Mouse (Mus musculus) limb, embryonic 12.5 days (tissue): ENCODE measurements at regions not wholly inside any gene's neighbourhood (a gene's known extent, or its start where the extent isn't known, plus 50 kb on each side); places are given as distances from the start of the nearest gene placed in this dataset.

Experiments used
- ATAC-seq: fragments of 200-750 bp; cut with Nextera tagmentation; 2 replicates; pipeline ENCODE4 v1.8.0; 2017; ENCODE audit warnings: low read depth, moderate TSS enrichment; ENCODE audit not compliant: insufficient number of reproducible peaks, insufficient read depth, low FRiP score, low TSS enrichment
- H3K27ac ChIP-seq: fragments of 300-500 bp; sonication (generic); 2 replicates; pipeline ENCODE4 v1.5.1; 2016; ENCODE audit warnings: mild to moderate bottlenecking, moderate library complexity
- H3K27me3 ChIP-seq: fragments of 300-500 bp; sonication (generic); 2 replicates; pipeline ENCODE4 v1.6.1; 2016; ENCODE audit warnings: mild to moderate bottlenecking, moderate library complexity
- H3K36me3 ChIP-seq: fragments of 300-500 bp; sonication (generic); 2 replicates; pipeline ENCODE4 v1.6.1; 2016; ENCODE audit warnings: mild to moderate bottlenecking, moderate library complexity
- H3K4me1 ChIP-seq: fragments of 300-500 bp; sonication (generic); replicated peaks from 2 replicates; pipeline ENCODE4 v1.6.1; 2016
- H3K4me2 ChIP-seq: fragments of 300-500 bp; sonication (generic); 2 replicates; pipeline ENCODE4 v1.6.1; 2016; ENCODE audit warnings: mild to moderate bottlenecking, moderate library complexity
- H3K4me3 ChIP-seq: fragments of 300-500 bp; sonication (generic); replicated peaks from 2 replicates; pipeline ENCODE4 v1.5.1; 2016; ENCODE audit warnings: mild to moderate bottlenecking
- H3K9ac ChIP-seq: fragments of 300-500 bp; sonication (generic); replicated peaks from 2 replicates; pipeline ENCODE4 v1.6.1; 2016; ENCODE audit warnings: mild to moderate bottlenecking, moderate library complexity
- H3K9me3 ChIP-seq: fragments of 300-500 bp; sonication (generic); 2 replicates; pipeline ENCODE4 v1.6.1; 2016; ENCODE audit warnings: mild to moderate bottlenecking, moderate library complexity
- WGBS: fragments of 180-500 bp; shearing (Covaris S2); methylation state at CpG from one replicate; pipeline ENCODE4 v1.1.7; 2016; 5-methylcytosine and 5-hydroxymethylcytosine counted together

GRCm38 (mm10) chr9:113233370-113233769 is 474.7 kb downstream of the Pdcd6ip start:
- H3K27me3 ChIP-seq = no peaks in the 10 kb centered on the region
- 89% methylated on average over 1 of the region's 1 CpGs for WGBS
- H3K4me2 ChIP-seq = no peak overlapping the region
- H3K36me3 ChIP-seq = no peaks in the 10 kb centered on the region
- no peak for ATAC-seq
- H3K9me3 ChIP-seq = no peaks in the 10 kb centered on the region
- no peak overlapping the region for H3K4me3 ChIP-seq
- H3K4me1 ChIP-seq = no peaks in the 10 kb centered on the region
- H3K9ac ChIP-seq = no peak overlapping the region
- H3K27ac ChIP-seq = no peak overlapping the region

GRCm38 (mm10) chr9:113229391-113229790 is 478.7 kb downstream of the Pdcd6ip start:
- 87% methylated on average over 1 of the region's 1 CpGs for WGBS
- ATAC-seq = no peak
- H3K4me2 ChIP-seq = no peak overlapping the region
- no peaks in the 10 kb centered on the region for H3K36me3 ChIP-seq
- H3K27me3 ChIP-seq = no peaks in the 10 kb centered on the region
- no peaks in the 10 kb centered on the region for H3K4me1 ChIP-seq
- no peak overlapping the region for H3K27ac ChIP-seq
- no peak overlapping the region for H3K9ac ChIP-seq
- no peak overlapping the region for H3K4me3 ChIP-seq
- 0 out of 2 replicates have a peak, but pooled peaks cover 5% of the 10 kb centered on the region for H3K9me3 ChIP-seq

- H3K36me3 ChIP-seq = no peaks in the 10 kb centered on the region
- no peak overlapping the region for H3K4me3 ChIP-seq
- no peak overlapping the region for H3K27ac ChIP-seq
- no peak overlapping the region for H3K4me2 ChIP-seq
- ATAC-seq = no peak
- no peaks in the 10 kb centered on the region; the same call in 1 of the 2 replicates for H3K27me3 ChIP-seq
- no peaks in the 10 kb centered on the region for H3K4me1 ChIP-seq
- 76% methylated on average over 5 of the region's 5 CpGs for WGBS
- H3K9me3 ChIP-seq = no peaks in the 10 kb centered on the region
- H3K9ac ChIP-seq = no peak overlapping the region
Measured at GRCm38 (mm10) chr9:113213930-113214329, 494.1 kb downstream of the Pdcd6ip start.

GRCm38 (mm10) chr9:113212389-113212788 is 495.7 kb downstream of the Pdcd6ip start:
- Histone ChIP-seq H3K27ac (no peak overlapping the region), H3K4me3 (no peak overlapping the region), H3K9me3 (no peaks in the 10 kb centered on the region), H3K9ac (no peak overlapping the region), H3K36me3 (no peaks in the 10 kb centered on the region), H3K27me3 (no peaks in the 10 kb centered on the region), H3K4me1 (no peaks in the 10 kb centered on the region), H3K4me2 (no peak overlapping the region)
- no peak for ATAC-seq
- 85% methylated on average over 2 of the region's 2 CpGs for WGBS

GRCm38 (mm10) chr9:113208181-113208580 is 499.9 kb downstream of the Pdcd6ip start:
- Histone ChIP-seq H3K27ac (no peak overlapping the region), H3K4me2 (no peak overlapping the region), H3K9ac (no peak overlapping the region), H3K4me3 (no peak overlapping the region), H3K27me3 (no peaks in the 10 kb centered on the region), H3K36me3 (no peaks in the 10 kb centered on the region), H3K9me3 (no peaks in the 10 kb centered on the region), H3K4me1 (no peaks in the 10 kb centered on the region)
- ATAC-seq = no peak
- WGBS = 47% methylated on average over 4 of the region's 4 CpGs

GRCm38 (mm10) chr9:113199241-113199640 is 508.8 kb downstream of the Pdcd6ip start:
- Histone ChIP-seq H3K36me3 (no peaks in the 10 kb centered on the region), H3K4me3 (no peak overlapping the region), H3K27me3 (no peaks in the 10 kb centered on the region), H3K9me3 (no peaks in the 10 kb centered on the region), H3K9ac (no peak overlapping the region), H3K27ac (no peak overlapping the region), H3K4me2 (no peak overlapping the region), H3K4me1 (no peaks in the 10 kb centered on the region)
- WGBS = 85% methylated on average over 4 of the region's 4 CpGs
- ATAC-seq = no peak

GRCm38 (mm10) chr9:113195556-113195955 is 512.5 kb downstream of the Pdcd6ip start:
- H3K27me3 ChIP-seq = no peaks in the 10 kb centered on the region
- H3K27ac ChIP-seq = no peak overlapping the region
- no peak overlapping the region for H3K4me3 ChIP-seq
- H3K9ac ChIP-seq = no peak overlapping the region
- H3K4me1 ChIP-seq = no peaks in the 10 kb centered on the region
- no peak overlapping the region for H3K4me2 ChIP-seq
- no peak for ATAC-seq
- no peaks in the 10 kb centered on the region for H3K36me3 ChIP-seq
- H3K9me3 ChIP-seq = no peaks in the 10 kb centered on the region
- 87% methylated on average over 4 of the region's 4 CpGs for WGBS

GRCm38 (mm10) chr9:113192773-113193172 is 515.3 kb downstream of the Pdcd6ip start:
- H3K27me3 ChIP-seq = no peaks in the 10 kb centered on the region
- no peak overlapping the region for H3K4me3 ChIP-seq
- no peaks in the 10 kb centered on the region for H3K4me1 ChIP-seq
- H3K9me3 ChIP-seq = no peaks in the 10 kb centered on the region
- no peak overlapping the region for H3K4me2 ChIP-seq
- WGBS = 68% methylated on average over 3 of the region's 3 CpGs
- no peaks in the 10 kb centered on the region for H3K36me3 ChIP-seq
- H3K9ac ChIP-seq = no peak overlapping the region
- H3K27ac ChIP-seq = no peak overlapping the region
- no peak for ATAC-seq

GRCm38 (mm10) chr9:113191163-113191562 is 516.9 kb downstream of the Pdcd6ip start:
- H3K4me3 ChIP-seq = no peak overlapping the region
- H3K27ac ChIP-seq = no peak overlapping the region
- H3K36me3 ChIP-seq = no peaks in the 10 kb centered on the region
- WGBS = 87% methylated on average over 3 of the region's 3 CpGs
- H3K9me3 ChIP-seq = no peaks in the 10 kb centered on the region
- H3K4me1 ChIP-seq = no peaks in the 10 kb centered on the region
- H3K9ac ChIP-seq = no peak overlapping the region
- H3K27me3 ChIP-seq = no peaks in the 10 kb centered on the region
- H3K4me2 ChIP-seq = no peak overlapping the region
- no peak for ATAC-seq

GRCm38 (mm10) chr9:113181182-113181581 is 526.9 kb downstream of the Pdcd6ip start:
- 80% methylated on average over 8 of the region's 8 CpGs for WGBS
- H3K9ac ChIP-seq = no peak overlapping the region
- no peaks in the 10 kb centered on the region for H3K9me3 ChIP-seq
- no peak overlapping the region for H3K4me3 ChIP-seq
- no peaks in the 10 kb centered on the region for H3K36me3 ChIP-seq
- no peaks in the 10 kb centered on the region; the same call in 1 of the 2 replicates for H3K27me3 ChIP-seq
- no peak overlapping the region for H3K27ac ChIP-seq
- no peak for ATAC-seq
- no peak overlapping the region for H3K4me2 ChIP-seq
- H3K4me1 ChIP-seq = peaks cover 12% of the 10 kb centered on the region

GRCm38 (mm10) chr9:113177918-113178235 is 530.2 kb downstream of the Pdcd6ip start:
- Histone ChIP-seq H3K4me2 (peak overlapping the region; percentile 41; the same call in 1 of the 2 replicates), H3K27me3 (no peaks in the 10 kb centered on the region; the same call in 1 of the 2 replicates), H3K9me3 (no peaks in the 10 kb centered on the region), H3K36me3 (no peaks in the 10 kb centered on the region), H3K27ac (no peak overlapping the region), H3K4me3 (no peak overlapping the region), H3K9ac (no peak overlapping the region), H3K4me1 (peaks cover 12% of the 10 kb centered on the region)
- 60% methylated on average over 4 of the region's 4 CpGs for WGBS
- no peak for ATAC-seq

- H3K4me3 ChIP-seq = no peak overlapping the region
Measured at GRCm38 (mm10) chr9:113177181-113177917, 530.7 kb downstream of the Pdcd6ip start.

More at GRCm38 (mm10) chr9:113177181-113177917, 530.7 kb downstream of the Pdcd6ip start:
- 13% methylated on average over 15 of the region's 15 CpGs for WGBS
- H3K9ac ChIP-seq = no peak overlapping the region
- H3K27me3 ChIP-seq = no peaks in the 10 kb centered on the region; the same call in 1 of the 2 replicates
- no peak for ATAC-seq
- H3K36me3 ChIP-seq = no peaks in the 10 kb centered on the region
- no peaks in the 10 kb centered on the region for H3K9me3 ChIP-seq
- H3K4me2 ChIP-seq = peak overlapping the region; percentile 41
- no peak overlapping the region for H3K27ac ChIP-seq
- peaks cover 12% of the 10 kb centered on the region for H3K4me1 ChIP-seq
